Mouse (Mus musculus) hindbrain, embryonic 15.5 days (tissue): ENCODE measurements around the gene Agpat1. TPM values are rescaled to one million over a fixed set of nuclear protein-coding genes. Genes with fewer than 3 reads are reported as not detected.
A peak's percentile ranks its signal among the peaks of the same experiment; 100 is the strongest.

ENCODE experiments used
- ATAC-seq: fragments of 200-750 bp; cut with Nextera tagmentation; 2 replicates; pipeline ENCODE4 v1.8.0; 2017; ENCODE audit warnings: low read depth, moderate number of reproducible peaks, moderate TSS enrichment; ENCODE audit not compliant: low FRiP score
- H3K27ac ChIP-seq: fragments of 300-500 bp; sonication (generic); replicated peaks from 2 replicates; pipeline ENCODE4 v1.5.1; 2015; ENCODE audit warnings: mild to moderate bottlenecking, inconsistent platforms
- H3K27me3 ChIP-seq: fragments of 300-500 bp; sonication (generic); 2 replicates; pipeline ENCODE4 v1.6.1; 2015; ENCODE audit warnings: control low read depth, inconsistent platforms
- H3K36me3 ChIP-seq: fragments of 300-500 bp; sonication (generic); 2 replicates; pipeline ENCODE4 v1.6.1; 2015; ENCODE audit warnings: control low read depth, inconsistent platforms
- H3K4me1 ChIP-seq: fragments of 300-500 bp; sonication (generic); replicated peaks from 2 replicates; pipeline ENCODE4 v1.6.1; 2015; ENCODE audit warnings: control low read depth, inconsistent platforms
- H3K4me2 ChIP-seq: fragments of 300-500 bp; sonication (generic); 2 replicates; pipeline ENCODE4 v1.6.1; 2015; ENCODE audit warnings: moderate library complexity, mild to moderate bottlenecking, inconsistent platforms
- H3K4me3 ChIP-seq: fragments of 300-500 bp; sonication (generic); 2 replicates; pipeline ENCODE4 v1.5.1; 2015; ENCODE audit warnings: mild to moderate bottlenecking, inconsistent platforms
- H3K9ac ChIP-seq: fragments of 300-500 bp; sonication (generic); 2 replicates; pipeline ENCODE4 v1.6.1; 2015; ENCODE audit warnings: inconsistent platforms
- H3K9me3 ChIP-seq: fragments of 300-500 bp; sonication (generic); 2 replicates; pipeline ENCODE4 v1.6.1; 2016; ENCODE audit warnings: control low read depth, inconsistent platforms
- WGBS: fragments of 180-500 bp; shearing (Covaris S2); methylation state at CpG from one replicate; pipeline ENCODE4 v1.1.7; 2015; 5-methylcytosine and 5-hydroxymethylcytosine counted together
- polyA plus RNA-seq: library from polyadenylated mRNA; unstranded; fragments of >200 nt; fragmentation: Nextera tagmentation; extraction: Ambion mirVana; gene quantifications from 2 replicates; pipeline ENCODE4 v1.2.1, GENCODE M21; 2015

Gene Agpat1
- polyA plus RNA-seq, 1 experiment from 2014 or later, result 142 TPM

- Histone ChIP-seq H3K9me3 (no peaks in the 10 kb centered on the region), H3K4me3 (no peak overlapping the region), H3K27me3 (no peaks in the 10 kb centered on the region), H3K27ac (no peak overlapping the region), H3K4me1 (peaks cover 5% of the 10 kb centered on the region), H3K4me2 (no peak overlapping the region), H3K9ac (no peak overlapping the region), H3K36me3 (peaks cover 31% of the 10 kb centered on the region)
- no peak for ATAC-seq
- 87% methylated on average over 10 of the region's 10 CpGs for WGBS
Measured at GRCm38 (mm10) chr17:34613830-34614229, 9.8 kb downstream of the Agpat1 start.

DNA sequence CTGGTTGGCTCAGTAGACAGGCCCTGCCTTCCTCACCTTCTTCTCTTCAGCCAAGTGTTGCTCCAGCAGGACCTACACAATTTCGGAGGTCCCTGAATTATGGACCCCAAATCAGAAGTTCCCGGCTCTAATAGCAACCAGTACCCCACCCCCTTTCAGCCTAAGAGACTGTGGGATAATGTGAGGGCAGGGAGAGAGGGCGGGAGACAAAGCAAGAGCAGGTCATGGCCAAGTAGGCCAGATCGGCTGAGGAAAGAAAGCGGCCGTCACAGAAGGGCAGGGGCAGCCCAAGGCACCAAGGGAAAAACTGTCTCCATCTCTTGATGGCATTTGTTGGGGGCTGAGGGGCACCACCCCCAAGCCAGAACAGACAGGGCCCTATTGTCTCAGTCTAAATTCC, 11.8 kb downstream of the Agpat1 start, which contains the start of gene Egfl8:
Gene Egfl8, minus strand, starts transcription at position 101 of the 400 bp plus-strand sequence.
- no peak for ATAC-seq
- H3K4me1 ChIP-seq, result no peaks in the 10 kb centered on the region
- no peak within 1 kb of the TSS for H3K4me2 ChIP-seq
- H3K27me3 ChIP-seq, result no peaks in the 10 kb centered on the region
- H3K9me3 ChIP-seq, result no peaks in the 10 kb centered on the region
- peak within 1 kb of the TSS; percentile 22; the same call in 1 of the 2 replicates for H3K27ac ChIP-seq
- WGBS, result 49% methylated on average over 6 of the region's 6 CpGs
- peaks cover 29% of the 10 kb centered on the region for H3K36me3 ChIP-seq
- no peak within 1 kb of the TSS for H3K4me3 ChIP-seq
- no peak within 1 kb of the TSS for H3K9ac ChIP-seq

GRCm38 (mm10) chr17:34618999-34619398, 14.9 kb downstream of the Agpat1 start:
- Histone ChIP-seq H3K27me3 (no peaks in the 10 kb centered on the region), H3K9ac (no peak overlapping the region), H3K4me3 (no peak overlapping the region), H3K9me3 (no peaks in the 10 kb centered on the region), H3K36me3 (peaks cover 22% of the 10 kb centered on the region), H3K4me2 (no peak overlapping the region), H3K4me1 (no peaks in the 10 kb centered on the region), H3K27ac (no peak overlapping the region)
- WGBS, result 11% methylated on average over 6 of the region's 6 CpGs
- ATAC-seq, result no peak

GRCm38 (mm10) chr17:34621006-34621405, 16.9 kb downstream of the Agpat1 start:
- no peak overlapping the region for H3K4me2 ChIP-seq
- no peaks in the 10 kb centered on the region for H3K9me3 ChIP-seq
- peaks cover 8% of the 10 kb centered on the region for H3K4me1 ChIP-seq
- no peak overlapping the region for H3K4me3 ChIP-seq
- no peak for ATAC-seq
- 90% methylated on average over 8 of the region's 8 CpGs for WGBS
- H3K36me3 ChIP-seq, result peaks cover 21% of the 10 kb centered on the region
- no peak overlapping the region for H3K9ac ChIP-seq
- no peaks in the 10 kb centered on the region for H3K27me3 ChIP-seq
- H3K27ac ChIP-seq, result no peak overlapping the region

DNA sequence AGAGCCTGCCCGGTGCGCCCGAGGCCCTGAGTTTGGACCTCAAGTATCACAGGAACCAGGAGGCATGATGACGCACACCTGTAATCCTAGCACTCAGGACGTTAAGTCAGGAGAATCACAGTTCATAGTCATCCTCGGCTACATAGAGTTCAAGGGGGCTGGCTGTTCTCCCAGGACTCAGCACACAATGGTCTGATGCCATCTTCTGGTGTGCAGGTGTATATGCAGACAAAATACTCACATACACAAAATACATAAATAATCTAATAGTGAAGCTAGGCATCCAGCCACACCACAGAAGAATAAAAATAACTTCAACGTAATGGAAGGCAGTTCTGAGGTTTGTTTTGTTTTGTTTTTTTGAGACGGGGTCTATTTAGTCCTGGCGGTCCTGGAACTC, 19.1 kb downstream of the Agpat1 start:
- Histone ChIP-seq H3K27me3 (no peaks in the 10 kb centered on the region), H3K9ac (no peak overlapping the region), H3K4me1 (peaks cover 23% of the 10 kb centered on the region), H3K4me2 (no peak overlapping the region), H3K27ac (no peak overlapping the region), H3K9me3 (no peaks in the 10 kb centered on the region), H3K36me3 (peaks cover 21% of the 10 kb centered on the region), H3K4me3 (no peak overlapping the region)
- WGBS, result 83% methylated on average over 9 of the region's 9 CpGs
- ATAC-seq, result no peak

DNA sequence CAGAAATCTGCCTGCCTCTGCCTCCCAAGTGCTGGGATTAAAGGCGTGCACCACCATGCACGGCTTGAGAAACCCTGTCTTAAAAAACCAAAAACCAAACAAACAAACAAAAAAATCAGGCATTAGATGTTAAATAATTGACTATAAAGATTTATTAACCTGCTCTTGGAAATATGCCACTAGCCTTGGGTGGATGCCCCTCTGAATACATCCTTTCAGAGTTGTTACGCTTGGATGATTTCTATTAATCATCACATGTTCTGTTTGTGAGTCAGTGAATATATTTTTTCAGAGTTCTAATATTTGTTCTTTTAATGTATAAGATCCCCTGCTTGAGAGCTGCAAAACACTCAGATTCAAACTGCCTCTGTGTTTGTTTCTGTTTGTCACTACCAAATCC, 20.9 kb downstream of the Agpat1 start:
- 93% methylated on average over 3 of the region's 3 CpGs for WGBS
- Histone ChIP-seq H3K9me3 (no peaks in the 10 kb centered on the region), H3K4me2 (no peak overlapping the region), H3K27me3 (no peaks in the 10 kb centered on the region), H3K27ac (no peak overlapping the region), H3K4me3 (no peak overlapping the region), H3K36me3 (peaks cover 21% of the 10 kb centered on the region), H3K4me1 (peaks cover 41% of the 10 kb centered on the region), H3K9ac (no peak overlapping the region)
- no peak for ATAC-seq

- no peak for ATAC-seq
- Histone ChIP-seq H3K27me3 (0 out of 2 replicates have a peak, but pooled peaks cover under 1% of the 10 kb centered on the region), H3K4me1 (peaks cover 53% of the 10 kb centered on the region)
Measured at GRCm38 (mm10) chr17:34626062-34626772, 22.2 kb downstream of the Agpat1 start.

DNA sequence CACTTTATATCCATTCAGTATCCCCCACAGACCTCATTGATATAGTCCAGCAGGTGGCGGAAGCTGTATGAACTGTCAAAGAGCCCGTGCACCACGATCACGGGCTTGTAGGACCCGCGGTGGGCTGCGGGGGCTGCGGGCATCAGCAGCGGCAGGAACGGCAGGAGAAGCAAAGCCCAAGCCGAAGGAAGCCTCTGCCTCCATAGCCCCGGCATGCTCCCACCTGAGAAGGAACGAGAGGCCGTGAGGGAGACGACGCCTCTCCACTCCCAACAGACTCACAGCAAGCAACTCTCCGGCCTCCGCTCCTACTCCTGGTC, 22.7 kb downstream of the Agpat1 start:
- peaks cover 17% of the 10 kb centered on the region for H3K36me3 ChIP-seq
- H3K4me3 ChIP-seq, result peak overlapping the region; percentile 85
- ATAC-seq, result peak; percentile 24
- H3K9ac ChIP-seq, result peak overlapping the region; percentile 70
- H3K4me2 ChIP-seq, result peak overlapping the region; percentile 96
- peaks cover 5% of the 10 kb centered on the region for H3K27me3 ChIP-seq
- H3K27ac ChIP-seq, result peak overlapping the region; percentile 94
- peaks cover 58% of the 10 kb centered on the region for H3K4me1 ChIP-seq
- WGBS, result under 1% methylated on average over 18 of the region's 18 CpGs
- H3K9me3 ChIP-seq, result no peaks in the 10 kb centered on the region

More at GRCm38 (mm10) chr17:34626062-34626772, 22.2 kb downstream of the Agpat1 start:
- WGBS, result 50% methylated on average over 16 of the region's 16 CpGs
- Histone ChIP-seq H3K36me3 (peaks cover 21% of the 10 kb centered on the region), H3K4me2 (peak overlapping the region; percentile 96), H3K9me3 (no peaks in the 10 kb centered on the region), H3K27ac (peak overlapping the region; percentile 94), H3K4me3 (peak overlapping the region; percentile 85), H3K9ac (peak overlapping the region; percentile 70)

GRCm38 (mm10) chr17:34627093-34627942, 23.3 kb downstream of the Agpat1 start:
- peak; percentile 81 for ATAC-seq
- WGBS, result under 1% methylated on average over 42 of the region's 45 CpGs
- H3K9ac ChIP-seq, result peak overlapping the region; percentile 70
- peak overlapping the region; percentile 96 for H3K4me2 ChIP-seq
- H3K36me3 ChIP-seq, result peaks cover 13% of the 10 kb centered on the region; the same call in 1 of the 2 replicates
- peaks cover 7% of the 10 kb centered on the region for H3K27me3 ChIP-seq
- peak overlapping the region; percentile 85 for H3K4me3 ChIP-seq
- H3K27ac ChIP-seq, result peak overlapping the region; percentile 94
- peaks cover 64% of the 10 kb centered on the region for H3K4me1 ChIP-seq
- no peaks in the 10 kb centered on the region for H3K9me3 ChIP-seq

GRCm38 (mm10) chr17:34627943-34628643, 24.0 kb downstream of the Agpat1 start, which contains the start of gene Ppt2:
Gene Ppt2, minus strand, starts transcription at chr17:34628510.
- Histone ChIP-seq H3K4me1 (peaks cover 67% of the 10 kb centered on the region), H3K27me3 (peaks cover 7% of the 10 kb centered on the region), H3K27ac (peak within 1 kb of the TSS; percentile 94), H3K9ac (peak within 1 kb of the TSS; percentile 70), H3K9me3 (no peaks in the 10 kb centered on the region), H3K36me3 (peaks cover 6% of the 10 kb centered on the region; the same call in 1 of the 2 replicates), H3K4me2 (peak within 1 kb of the TSS; percentile 96), H3K4me3 (peak within 1 kb of the TSS; percentile 85)
- WGBS, result 5% methylated on average over 29 of the region's 29 CpGs
- no peak for ATAC-seq

DNA sequence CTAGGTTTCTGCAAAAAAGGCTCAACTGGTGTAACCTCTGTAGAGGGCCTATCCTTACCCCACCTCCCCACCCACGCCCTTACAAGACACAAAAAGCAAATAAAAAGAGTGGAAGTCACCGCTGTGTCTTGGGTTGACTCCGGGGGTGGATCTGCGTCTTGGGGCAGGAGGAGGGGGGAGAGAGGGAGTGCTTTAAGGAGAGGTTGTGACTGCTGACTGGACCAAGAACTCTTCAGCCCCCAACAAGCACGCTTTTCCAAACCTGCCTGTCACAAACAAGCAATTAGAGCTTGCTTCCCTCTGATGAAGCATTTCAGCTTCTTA, 24.5 kb downstream of the Agpat1 start:
- H3K9me3 ChIP-seq, result no peaks in the 10 kb centered on the region
- H3K4me2 ChIP-seq, result peak overlapping the region; percentile 96
- 24% methylated on average over 5 of the region's 5 CpGs for WGBS
- peaks cover 12% of the 10 kb centered on the region for H3K27me3 ChIP-seq
- peak overlapping the region; percentile 70; the same call in 1 of the 2 replicates for H3K9ac ChIP-seq
- 0 out of 2 replicates have a peak, but pooled peaks cover 6% of the 10 kb centered on the region for H3K36me3 ChIP-seq
- peak overlapping the region; percentile 94 for H3K27ac ChIP-seq
- peaks cover 67% of the 10 kb centered on the region for H3K4me1 ChIP-seq
- H3K4me3 ChIP-seq, result peak overlapping the region; percentile 85
- no peak for ATAC-seq
